Mouse (Mus musculus) forelimb bud, embryonic 11.5 days (tissue): ENCODE measurements at regions not wholly inside any gene's neighbourhood (a gene's known extent, or its start where the extent isn't known, plus 50 kb on each side); places are given as distances from the start of the nearest gene placed in this dataset.
A peak's percentile ranks its signal among the peaks of the same experiment; 100 is the strongest.
"Not testable (repeated sequence)": the region's sequence is repeated elsewhere in the genome, so short reads cannot be mapped to it uniquely, and the experiment has no call there.

Experiments
- DNase-seq: peaks from one replicate; pipeline ENCODE4 v3.0.0-alpha.2; 2012; ENCODE audit warnings: low read depth, low spot score

GRCm38 (mm10) chr1:181262496-181262895, 50.7 kb upstream of the Wdr26 start:
- DNase-seq: no peak

GRCm38 (mm10) chr1:181263216-181263615, 51.4 kb upstream of the Wdr26 start:
- DNase-seq: no peak

GRCm38 (mm10) chr1:181270469-181270868, 58.7 kb upstream of the Wdr26 start:
- DNase-seq: not testable (repeated sequence)

GRCm38 (mm10) chr1:181271164-181271563, 59.4 kb upstream of the Wdr26 start:
- no peak for DNase-seq

GRCm38 (mm10) chr1:181271821-181272220, 60.0 kb upstream of the Wdr26 start:
- DNase-seq: no peak

- DNase-seq: peak; percentile 90
Measured at GRCm38 (mm10) chr1:181272622-181273296, 61.0 kb upstream of the Wdr26 start.

- DNase-seq: no peak
Measured at GRCm38 (mm10) chr1:181273540-181274204, 61.9 kb upstream of the Wdr26 start.

- no peak for DNase-seq
Measured at GRCm38 (mm10) chr1:181280826-181281225, 69.0 kb upstream of the Wdr26 start.

GRCm38 (mm10) chr1:181282986-181283385, 69.4 kb upstream of the Cnih3 start:
- not testable (repeated sequence) for DNase-seq

GRCm38 (mm10) chr1:181283539-181283938, 68.9 kb upstream of the Cnih3 start:
- not testable (repeated sequence) for DNase-seq

- DNase-seq: no peak
Measured at GRCm38 (mm10) chr1:181284301-181285197, 67.9 kb upstream of the Cnih3 start.

GRCm38 (mm10) chr1:181285600-181285999, 66.8 kb upstream of the Cnih3 start:
- no peak for DNase-seq

- no peak for DNase-seq
Measured at GRCm38 (mm10) chr1:181286146-181286545, 66.3 kb upstream of the Cnih3 start.

GRCm38 (mm10) chr1:181287166-181287565, 65.3 kb upstream of the Cnih3 start:
- no peak for DNase-seq

GRCm38 (mm10) chr1:181289385-181290035, 62.9 kb upstream of the Cnih3 start:
- DNase-seq: no peak

- no peak for DNase-seq
Measured at GRCm38 (mm10) chr1:181291202-181291601, 61.2 kb upstream of the Cnih3 start.

- DNase-seq: no peak
Measured at GRCm38 (mm10) chr1:181291966-181292365, 60.5 kb upstream of the Cnih3 start.

- DNase-seq: no peak
Measured at GRCm38 (mm10) chr1:181293079-181293865, 59.2 kb upstream of the Cnih3 start.

GRCm38 (mm10) chr1:181295651-181296050, 56.8 kb upstream of the Cnih3 start:
- no peak for DNase-seq

GRCm38 (mm10) chr1:181298063-181298462, 54.4 kb upstream of the Cnih3 start:
- DNase-seq: no peak
